Mouse (Mus musculus) ovary, postnatal 14 days (tissue): ENCODE measurements at regions not wholly inside any gene's neighbourhood (a gene's known extent, or its start where the extent isn't known, plus 50 kb on each side); places are given as distances from the start of the nearest gene placed in this dataset.

Experiments
- DNase-seq: peaks from one replicate; pipeline ENCODE4 v3.0.0; 2022; ENCODE audit warnings: low spot score

DNA sequence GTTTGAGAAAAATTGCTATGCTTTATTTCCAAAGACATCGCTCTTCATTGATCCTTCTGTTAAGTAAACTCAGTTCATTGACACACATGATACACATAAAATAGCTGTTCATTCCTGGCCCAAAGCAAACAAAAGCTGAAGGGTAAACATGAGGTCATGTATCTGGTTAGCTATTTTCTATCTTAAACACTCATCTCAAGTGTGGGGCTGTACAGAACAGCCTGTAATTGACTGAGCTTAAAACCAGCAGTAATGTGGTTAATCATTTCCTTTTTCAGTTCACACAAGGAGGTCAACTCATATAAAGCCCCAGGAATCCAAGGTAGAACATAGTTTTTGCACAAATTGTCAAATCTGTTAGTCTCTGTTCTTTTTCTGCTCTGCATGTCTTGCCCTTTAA lies 94.5 kb downstream of the Cldn17 start:
- DNase-seq = no peak

DNA sequence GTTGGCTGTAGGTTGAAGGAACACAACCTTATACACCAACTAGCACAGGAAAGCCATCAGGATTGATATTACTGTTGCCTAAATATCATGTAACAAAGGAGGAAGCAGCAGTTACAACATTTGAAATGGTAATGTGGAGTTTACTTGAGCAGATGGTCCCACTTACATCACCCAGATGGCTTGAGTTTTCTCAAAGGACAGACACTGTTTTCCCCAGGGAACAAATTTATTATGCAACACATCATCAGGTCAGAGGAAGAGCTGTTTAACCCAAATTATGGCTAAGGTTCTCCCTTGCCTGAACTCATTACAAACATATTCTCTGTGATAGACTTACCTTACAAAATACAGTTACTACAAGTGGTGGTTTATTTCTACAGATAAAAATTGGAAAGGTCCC lies 98.6 kb downstream of the Cldn17 start:
- DNase-seq = no peak

GRCm38 (mm10) chr16:88404331-88404730 lies 102.4 kb downstream of the Cldn17 start:
- no peak for DNase-seq

- no peak for DNase-seq
These were observed 106.9 kb downstream of the Cldn17 start for GRCm38 (mm10) chr16:88399881-88400280.

- no peak for DNase-seq
These were observed 102.7 kb upstream of the Grik1 start for GRCm38 (mm10) chr16:88392764-88393163.

DNA sequence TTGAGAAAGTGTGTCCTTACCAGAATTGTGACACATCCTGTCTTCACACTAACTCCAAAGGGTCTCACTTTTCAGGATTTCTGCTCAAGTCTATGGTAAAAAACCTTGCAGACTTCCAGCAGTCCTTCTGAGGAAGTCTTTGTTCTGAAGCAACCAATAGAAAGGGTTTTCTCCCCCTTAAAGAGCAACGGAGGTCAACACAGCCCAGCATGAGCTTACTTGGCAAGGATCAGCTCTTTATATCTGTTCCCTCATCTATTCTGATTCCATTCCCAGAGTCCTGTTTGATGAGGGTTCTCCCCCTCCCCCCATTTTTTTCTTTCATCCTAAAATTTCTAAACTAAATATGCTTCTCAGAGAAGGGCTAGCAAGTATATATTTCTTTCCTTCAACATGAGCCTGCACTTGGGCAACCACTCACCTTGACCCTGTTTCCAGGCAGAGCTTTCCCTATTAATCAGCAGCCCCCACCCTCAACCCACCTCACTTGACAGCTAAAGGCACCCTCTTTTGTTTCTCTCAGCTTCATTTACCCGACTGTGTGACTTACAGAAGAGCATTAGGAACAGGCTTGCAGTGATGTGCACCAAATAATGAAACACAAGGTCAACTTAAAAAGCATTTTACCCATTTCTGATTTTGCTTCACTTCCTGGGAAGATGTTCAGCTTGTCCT lies 91.7 kb upstream of the Grik1 start:
- no peak for DNase-seq

DNA sequence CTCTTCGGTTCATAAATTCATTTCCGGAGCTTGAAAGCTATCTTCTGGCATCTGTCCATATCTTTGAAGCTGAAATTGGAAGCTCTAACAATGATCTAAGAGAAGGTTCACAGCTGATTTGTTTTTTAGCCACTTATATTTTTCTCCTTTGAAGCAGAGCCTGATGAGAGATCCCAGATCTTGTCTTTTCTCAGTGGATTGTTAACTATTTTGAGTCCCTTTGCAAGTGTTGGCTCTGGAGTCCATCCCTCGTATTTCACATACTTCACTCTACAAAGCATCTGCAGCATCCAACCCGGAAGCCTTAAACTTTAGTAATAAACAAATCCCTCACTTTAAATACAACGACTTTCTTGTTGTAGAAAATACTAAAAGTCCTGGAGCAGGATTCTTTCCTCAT lies 85.6 kb upstream of the Grik1 start:
- no peak for DNase-seq

- DNase-seq = no peak
These were observed 84.5 kb upstream of the Grik1 start for GRCm38 (mm10) chr16:88374612-88375011.

DNA sequence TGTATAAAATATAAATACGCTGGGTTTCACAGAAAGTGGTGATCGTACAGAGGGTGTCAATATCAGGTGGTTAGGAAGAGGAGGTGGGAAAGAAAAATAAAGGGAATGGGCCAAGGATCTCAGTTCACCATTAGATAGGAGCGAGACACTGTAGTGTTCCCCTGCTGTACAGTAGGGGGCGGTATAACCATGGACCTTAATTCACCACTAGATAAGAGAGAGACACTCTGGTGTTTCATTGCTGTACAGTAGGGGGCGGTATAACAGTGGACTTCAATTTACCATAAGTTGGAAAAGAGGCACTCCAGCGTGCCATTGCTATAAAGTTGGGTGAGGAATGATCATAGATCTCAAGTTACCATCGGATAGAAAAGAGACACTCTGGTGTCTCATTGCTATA lies 82.0 kb upstream of the Grik1 start:
- DNase-seq = peak; percentile 17

DNA sequence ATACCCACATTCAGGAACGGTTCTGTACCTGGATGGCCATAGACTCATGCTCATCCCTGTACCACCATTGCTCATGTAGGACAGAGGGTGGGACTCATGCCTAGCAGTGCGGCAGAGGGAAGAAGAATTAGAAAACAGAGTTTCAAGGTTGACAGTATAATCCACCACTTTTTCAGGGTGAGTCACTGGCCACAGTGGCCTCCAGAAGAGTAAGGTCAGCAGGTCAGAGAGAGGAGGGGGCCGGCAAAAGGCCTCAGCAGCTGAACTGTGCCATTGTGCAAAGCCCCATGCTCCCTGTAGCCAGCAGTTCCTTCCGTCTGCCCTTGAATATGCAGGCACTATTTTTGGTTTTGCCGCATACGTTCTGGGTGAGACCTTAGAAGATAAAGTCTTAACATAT lies 78.1 kb upstream of the Grik1 start:
- DNase-seq = no peak

- DNase-seq = no peak
These were observed 77.1 kb upstream of the Grik1 start for GRCm38 (mm10) chr16:88367162-88367561.

DNA sequence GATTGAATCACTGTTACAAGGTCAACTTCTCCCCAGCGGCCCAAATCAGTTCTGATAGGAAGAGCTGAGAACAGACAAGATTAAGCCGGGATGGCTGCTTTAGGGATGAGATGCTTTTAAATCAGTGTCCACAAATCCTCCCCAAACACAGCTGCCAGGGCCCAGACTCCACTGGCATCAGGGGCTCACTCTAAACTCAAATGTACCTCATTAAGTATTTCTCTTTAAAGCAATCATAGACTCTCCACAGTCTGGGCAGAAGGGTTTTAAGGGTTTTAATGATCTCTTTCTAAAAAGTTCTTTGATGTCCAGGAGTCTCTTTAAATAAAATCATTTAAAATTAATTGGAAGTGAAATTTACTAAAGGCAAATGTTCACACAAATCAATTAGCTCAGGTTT lies 70.0 kb upstream of the Grik1 start:
- DNase-seq = no peak
